Comparison of ENCODE assay signal across 27 mouse cellular contexts in the genomic region with DNA sequence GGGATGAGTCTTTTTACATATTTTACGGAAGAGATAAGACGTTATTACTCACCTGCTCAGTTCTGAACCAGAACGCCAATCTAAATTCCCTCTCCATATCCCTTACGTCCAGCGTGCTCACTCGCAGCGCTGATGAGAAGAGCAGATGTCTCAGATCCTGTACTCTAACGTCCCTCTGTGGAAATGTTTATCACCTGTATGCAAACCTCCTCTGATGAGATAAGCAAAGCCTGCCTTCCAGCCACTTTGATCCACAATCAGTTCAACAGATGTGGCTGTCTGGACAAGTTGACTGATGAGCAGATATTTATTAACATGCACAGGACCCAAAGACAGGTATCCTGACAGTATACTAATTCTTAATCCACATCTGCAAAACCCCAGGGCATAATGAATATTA. TPM values are rescaled to one million over a fixed set of nuclear protein-coding genes. Genes with fewer than 3 reads are reported as not detected.
A peak's percentile ranks its signal among the peaks of the same experiment; 100 is the strongest.
DNase-seq lines count a peak whose midpoint lies in the region; ATAC-seq and TF ChIP-seq lines count a peak whose summit lies in the region.
"Had no signal": no experiment of that assay in that cellular context is flagged by ENCODE, and none has a peak within 500 bp of the region (broad histone marks: within the 10 kb centered on the region; RNA-seq: fewer than 3 reads in every experiment).

No protein-coding gene starts in this region.

- H3K27me3 ChIP-seq in liver, embryonic 13.5 days, result no peaks in the 10 kb centered on the region
- no peaks in the 10 kb centered on the region for H3K27me3 ChIP-seq in liver, postnatal 0 days (ENCODE audit: insufficient read depth, low read length)
- H3K27me3 ChIP-seq: embryonic facial prominence, embryonic 15.5 days; heart, embryonic 12.5 days; hindbrain, embryonic 15.5 days; Patski had no signal

- H3K4me3 ChIP-seq in liver, embryonic 13.5 days (replicated peaks), result no peak overlapping the region
- no peak overlapping the region for H3K4me3 ChIP-seq in liver, postnatal 0 days (ENCODE audit: low read depth, low read length)
- H3K4me3 ChIP-seq: embryonic facial prominence, embryonic 15.5 days; erythroblast, embryonic 14.5 days; forebrain, embryonic 10.5 days; heart, embryonic 12.5 days; hindbrain, embryonic 15.5 days had no signal

- H3K4me1 ChIP-seq in liver, embryonic 13.5 days (replicated peaks), result peaks cover 80% of the 10 kb centered on the region
- H3K4me1 ChIP-seq in liver, postnatal 0 days (ENCODE audit: insufficient read depth), result peaks cover 40% of the 10 kb centered on the region

- DNase-seq in embryo, embryonic 10.5 days (ENCODE audit: low spot score), result peak; percentile 21
- DNase-seq in embryo, embryonic 10 days (ENCODE audit: low spot score), result no peak
- DNase-seq in liver, embryonic 13.5 days, result no peak
- DNase-seq in liver, result no peak
- DNase-seq in liver, postnatal 0 days, result no peak
- no peak for DNase-seq in kidney, postnatal 25 days
- no peak for DNase-seq in thymus, postnatal 10 days (ENCODE audit: low spot score in 2 of 2)
- DNase-seq: adrenal gland, postnatal 14 days; B cell, adult 2 months; cerebellum, adult 11-12 months; cerebellum, adult 9-11 months; cerebellum, postnatal 36 days; embryo, embryonic 11 days; gastrocnemius, postnatal 36 days; heart, postnatal 36 days had no signal

- no peaks in the 10 kb centered on the region for H3K9me3 ChIP-seq in liver, embryonic 13.5 days (replicated peaks)
- H3K9me3 ChIP-seq in liver, postnatal 0 days (ENCODE audit: low read length), result no peaks in the 10 kb centered on the region
- H3K9me3 ChIP-seq: embryonic facial prominence, embryonic 15.5 days; forebrain, embryonic 10.5 days; heart, embryonic 12.5 days; hindbrain, embryonic 15.5 days had no signal

- no peak for TF ChIP-seq EP300 in liver, postnatal 0 days (IDR thresholded peaks at IDR 0.05; ENCODE audit: low read depth)

- 0 out of 2 replicates have a peak overlapping the region, but pooled peaks have one; percentile 17 for H3K4me2 ChIP-seq in liver, embryonic 13.5 days
- 0 out of 2 replicates have a peak overlapping the region, but pooled peaks have one; percentile 7 for H3K4me2 ChIP-seq in liver, postnatal 0 days (ENCODE audit: low read depth, low read length)
- H3K4me2 ChIP-seq: embryonic facial prominence, embryonic 15.5 days; heart, embryonic 12.5 days; hindbrain, embryonic 15.5 days had no signal

- H3K36me3 ChIP-seq in liver, embryonic 13.5 days, result no peaks in the 10 kb centered on the region
- no peaks in the 10 kb centered on the region for H3K36me3 ChIP-seq in liver, postnatal 0 days (replicated peaks; ENCODE audit: insufficient read depth, low read length)
- H3K36me3 ChIP-seq: embryonic facial prominence, embryonic 15.5 days; forebrain, embryonic 10.5 days; heart, embryonic 12.5 days; hindbrain, embryonic 15.5 days had no signal

- no peak overlapping the region for H3K9ac ChIP-seq in liver, embryonic 13.5 days
- no peak overlapping the region for H3K9ac ChIP-seq in liver, postnatal 0 days (replicated peaks)
- H3K9ac ChIP-seq: embryonic facial prominence, embryonic 15.5 days; heart, embryonic 12.5 days; hindbrain, embryonic 15.5 days had no signal

- peak overlapping the region; percentile 56 for H3K27ac ChIP-seq in liver, embryonic 13.5 days
- 0 out of 2 replicates have a peak overlapping the region, but pooled peaks have one; percentile 8 for H3K27ac ChIP-seq in liver, postnatal 0 days (ENCODE audit: low read depth)
- H3K27ac ChIP-seq: embryonic facial prominence, embryonic 15.5 days; forebrain, embryonic 10.5 days; hindbrain, embryonic 15.5 days had no signal

- WGBS in liver, embryonic 13.5 days (ENCODE audit: insufficient replicate concordance), result 37% methylated on average over 8 of the region's 8 CpGs
- 51% methylated on average over 8 of the region's 8 CpGs for WGBS in liver, postnatal 0 days (ENCODE audit: insufficient replicate concordance)

- TF ChIP-seq CTCF in liver, postnatal 0 days (IDR thresholded peaks at IDR 0.05; ENCODE audit: low read depth), result no peak

- ATAC-seq in liver, embryonic 13.5 days (ENCODE audit: low read depth), result no peak
- no peak for ATAC-seq in liver, postnatal 0 days
- ATAC-seq: activated CD4-positive, CD25-positive, alpha-beta regulatory T cell, adult 4 months; CD4-positive, CD25-positive, alpha-beta regulatory T cell, adult 4 months; forebrain, embryonic 14.5 days; Patski had no signal

RNA-seq across cellular contexts. Expression of a gene that starts 13.7 kb away (rescaled TPM):
- polyA plus RNA-seq in liver, embryonic 13.5 days (2015; fragmentation: Nextera tagmentation; extraction: Ambion mirVana), result not detected in 2 replicates
- not detected in 2 replicates for polyA plus RNA-seq in liver, postnatal 0 days (2015; fragmentation: Nextera tagmentation; extraction: Ambion mirVana)
- polyA plus RNA-seq: activated CD4-positive, CD25-positive, alpha-beta regulatory T cell, adult 4 months; CD4-positive, CD25-positive, alpha-beta regulatory T cell, adult 4 months; embryonic facial prominence, embryonic 11.5 days; embryonic facial prominence, embryonic 15.5 days; erythroblast, embryonic 14.5 days; forebrain, embryonic 10.5 days; forebrain, embryonic 14.5 days; heart, embryonic 12.5 days; heart, embryonic 16.5 days; hindbrain, embryonic 11.5 days; hindbrain, embryonic 15.5 days; Patski had no signal

RNA-seq across cellular contexts. Expression of a gene that starts 19.9 kb away (rescaled TPM):
- polyA plus RNA-seq in liver, embryonic 13.5 days (2015; fragmentation: Nextera tagmentation; extraction: Ambion mirVana), result 29.6 and 37.6 TPM in 2 replicates
- 20.5 and 21.8 TPM in 2 replicates for polyA plus RNA-seq in liver, postnatal 0 days (2015; fragmentation: Nextera tagmentation; extraction: Ambion mirVana)
